Mouse (Mus musculus) monocyte, adult 5-6 weeks (primary cell): Measurements from ENCODE around the gene Mmgt1. TPM values are rescaled to one million over a fixed set of nuclear protein-coding genes. Genes with fewer than 3 reads are reported as not detected.

Source experiments
- ATAC-seq: fragments of 153-309, 156-312 bp; replicated peaks from 2 replicates; pipeline ENCODE4 v1.8.0; 2017; ENCODE audit warnings: mild to moderate bottlenecking; ENCODE audit not compliant: low TSS enrichment, insufficient number of reproducible peaks, severe bottlenecking, poor library complexity, low FRiP score
- total RNA-seq: library from RNA; stranded (forward); fragments of 200-1000, 200-491, 200-594 nt; gene quantifications from 3 replicates; pipeline ENCODE4 v1.2.3, GENCODE M21; 2017

Mmgt1 gene
- 7.4 to 9.4 TPM (median 8.1 TPM) in 3 replicates for total RNA-seq

- peak; percentile 100 for ATAC-seq
Observed at GRCm38 (mm10) chrX:56597887-56598640, at the start of gene Mmgt1. TSS of gene Mmgt1 (minus strand) at chrX:56598069.

GRCm38 (mm10) chrX:56640066-56640465 lies 42.2 kb upstream of the Mmgt1 start:
- no peak for ATAC-seq

- no peak for ATAC-seq
Observed at GRCm38 (mm10) chrX:56636185-56636584, 38.3 kb upstream of the Mmgt1 start.

GRCm38 (mm10) chrX:56615236-56615635 lies 17.4 kb upstream of the Mmgt1 start:
- ATAC-seq = no peak

- no peak for ATAC-seq
Observed at GRCm38 (mm10) chrX:56610318-56610694, 12.4 kb upstream of the Mmgt1 start.

GRCm38 (mm10) chrX:56609623-56610317 lies 11.9 kb upstream of the Mmgt1 start, which contains the start of gene Slc9a6:
TSS of gene Slc9a6 (plus strand) at chrX:56609757.
- ATAC-seq = peak; percentile 84

GRCm38 (mm10) chrX:56609285-56609622 lies 11.4 kb upstream of the Mmgt1 start:
- ATAC-seq = no peak

GRCm38 (mm10) chrX:56607032-56607710 lies 9.3 kb upstream of the Mmgt1 start:
- ATAC-seq = no peak

GRCm38 (mm10) chrX:56606536-56606935 lies 8.7 kb upstream of the Mmgt1 start:
- ATAC-seq = no peak

GRCm38 (mm10) chrX:56597219-56597886 lies 516 bp downstream of the Mmgt1 start:
- ATAC-seq = 0 out of 2 replicates have a peak, but pooled peaks have one; percentile 33

- no peak for ATAC-seq
Observed at GRCm38 (mm10) chrX:56578200-56578599, 19.7 kb downstream of the Mmgt1 start.

GRCm38 (mm10) chrX:56572465-56572864 lies 25.4 kb downstream of the Mmgt1 start:
- no peak for ATAC-seq

- ATAC-seq = no peak
Observed at GRCm38 (mm10) chrX:56553584-56553983, 44.3 kb downstream of the Mmgt1 start.

- ATAC-seq = no peak
Observed at GRCm38 (mm10) chrX:56549506-56549905, 48.4 kb downstream of the Mmgt1 start, which contains the start of gene Gm648. TSS of gene Gm648 (minus strand) at chrX:56549606.

GRCm38 (mm10) chrX:56537162-56537561 lies 60.7 kb downstream of the Mmgt1 start:
- no peak for ATAC-seq
